Mouse (Mus musculus) v-Abl transformed pro-B cells (cell line): Measurements from ENCODE around the gene Hoxd10.

Experiments
- in situ Hi-C, 2 experiments: fragments of 400-800 bp; cut with MboI; formaldehyde crosslinking; loops; one replicate each; pipeline ENCODE4 v1.15.1; 2025; ENCODE audit not compliant: unreplicated experiment in 2 of 2

Hoxd10 gene

DNA sequence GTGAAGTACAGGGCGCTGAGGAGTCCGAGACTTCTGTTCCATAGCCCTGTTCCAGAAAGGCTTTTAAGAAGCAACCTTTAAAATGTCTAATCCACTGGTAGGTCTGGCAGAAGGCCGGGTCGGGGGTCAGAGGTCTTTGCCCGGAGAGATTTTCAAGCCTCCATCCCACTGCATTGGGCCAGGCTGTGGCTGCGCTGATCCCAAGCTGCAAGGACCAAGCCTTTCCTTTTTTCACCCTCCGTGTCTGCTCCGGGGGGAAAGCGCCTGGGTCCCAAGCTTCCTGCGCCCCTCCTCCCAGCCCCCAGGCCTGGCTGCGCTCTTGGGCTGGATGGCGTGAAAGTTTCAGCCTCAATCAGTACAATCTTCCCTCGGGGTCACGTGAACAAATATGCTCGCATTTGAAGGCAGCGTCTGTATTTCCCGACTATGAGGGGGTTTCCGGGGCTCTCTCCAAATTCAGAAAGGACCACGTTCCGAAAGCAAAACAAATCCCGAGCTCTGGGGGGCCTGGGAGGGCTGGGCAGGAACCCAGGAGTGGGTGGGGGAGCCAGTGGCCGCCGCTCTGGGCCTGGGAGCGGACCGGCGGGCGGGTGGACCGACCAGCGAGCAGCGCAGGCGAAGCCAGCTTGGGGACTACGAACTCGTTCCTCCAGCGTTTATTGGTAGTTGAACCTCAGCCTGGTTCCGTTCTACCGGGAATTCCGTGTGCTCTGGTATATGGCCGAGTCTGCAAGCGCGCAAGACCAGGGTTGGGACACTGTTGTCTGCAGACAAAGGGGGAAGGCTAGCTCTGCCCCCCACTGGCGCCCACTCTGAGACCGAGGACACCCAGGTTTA is 44.3 kb downstream of the Hoxd10 start:
- in situ Hi-C loops = loop anchor here in 1 of 2 experiments (25.0 kb wide), 1 partner anchor 1276 kb away; no protein-coding TSS in a partner anchor

DNA sequence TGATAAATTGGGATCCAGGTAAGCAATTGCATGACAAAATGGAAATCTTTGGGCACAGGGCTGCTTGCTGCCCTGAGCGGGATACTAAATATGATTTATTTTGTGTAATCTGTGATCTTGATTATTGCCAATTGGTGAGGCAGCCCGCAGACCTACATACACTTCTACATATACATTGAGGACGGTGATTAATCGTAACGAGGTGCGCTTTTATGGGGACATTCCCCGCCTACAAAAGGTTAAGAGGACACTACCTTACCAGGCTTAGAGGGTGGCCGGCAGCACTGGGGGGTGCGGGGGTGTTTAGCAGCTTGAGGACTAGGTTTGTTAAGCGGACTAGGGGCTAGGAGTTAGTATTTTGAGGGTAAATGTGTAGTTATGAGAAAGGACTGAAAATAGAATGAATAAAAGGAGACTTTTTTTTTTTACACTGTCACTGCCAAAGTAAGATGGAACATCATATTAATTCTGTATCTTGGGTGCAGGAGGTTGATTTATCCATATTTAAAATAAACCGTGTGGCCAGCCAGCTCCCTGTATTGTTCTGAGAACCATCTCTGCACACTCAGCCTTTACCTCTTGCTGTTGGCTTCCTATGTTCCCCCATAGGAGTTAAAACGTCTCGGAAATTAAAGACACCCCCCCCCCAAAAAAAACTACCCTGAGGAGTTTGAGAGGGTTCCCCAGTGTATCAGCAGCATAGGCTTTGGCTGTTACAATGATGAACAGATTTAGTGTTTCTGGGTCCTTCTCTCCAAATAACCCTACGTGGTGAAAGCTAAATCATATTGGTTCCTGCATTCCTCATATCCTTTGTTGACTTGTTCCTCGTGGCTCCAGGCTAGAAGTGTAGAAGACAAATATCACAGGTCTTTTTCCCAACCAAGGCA is 45.2 kb downstream of the Hoxd10 start:
- in situ Hi-C loops = loop anchor here in 1 of 2 experiments (25.0 kb wide), 1 partner anchor 1275 kb away; no protein-coding TSS in a partner anchor

GRCm38 (mm10) chr2:74737578-74738070 is 45.9 kb downstream of the Hoxd10 start:
- in situ Hi-C loops = loop anchor here in 1 of 2 experiments (25.0 kb wide), 1 partner anchor 1275 kb away; no protein-coding TSS in a partner anchor

- in situ Hi-C loops = loop anchor here in 1 of 2 experiments (25.0 kb wide), 1 partner anchor 1273 kb away; no protein-coding TSS in a partner anchor
Observed at GRCm38 (mm10) chr2:74738623-74739475, 47.1 kb downstream of the Hoxd10 start.

GRCm38 (mm10) chr2:74739476-74739800 is 47.7 kb downstream of the Hoxd10 start:
- in situ Hi-C loops = loop anchor here in 1 of 2 experiments (25.0 kb wide), 1 partner anchor 1273 kb away; no protein-coding TSS in a partner anchor

DNA sequence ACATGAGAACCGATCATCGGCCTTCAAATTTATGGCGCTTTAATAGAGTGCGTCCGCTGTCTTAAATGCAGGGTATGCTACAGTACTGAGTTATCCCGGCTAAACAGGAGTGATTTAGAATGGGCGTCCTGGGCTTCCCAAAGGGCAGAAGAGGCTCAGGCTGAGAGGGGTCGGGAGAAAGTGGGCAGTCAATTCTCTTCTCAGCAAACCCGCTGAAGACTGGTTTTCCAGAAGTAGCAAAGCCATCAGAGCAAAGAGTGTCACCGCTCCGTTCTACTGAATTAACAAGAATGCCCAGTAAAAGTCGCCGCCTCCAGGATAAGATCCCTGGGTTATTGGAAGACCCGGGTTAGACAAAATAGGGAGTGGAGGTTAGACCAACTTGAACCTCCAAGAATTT is 48.1 kb downstream of the Hoxd10 start:
- in situ Hi-C loops = loop anchor here in 1 of 2 experiments (25.0 kb wide), 1 partner anchor 1272 kb away; no protein-coding TSS in a partner anchor

- in situ Hi-C loops = loop anchor here in 1 of 2 experiments (25.0 kb wide), 1 partner anchor 1272 kb away; no protein-coding TSS in a partner anchor
Observed at GRCm38 (mm10) chr2:74740311-74741091, 48.8 kb downstream of the Hoxd10 start.

GRCm38 (mm10) chr2:74741252-74741978 is 49.7 kb downstream of the Hoxd10 start:
- in situ Hi-C loops = loop anchor here in 1 of 2 experiments (25.0 kb wide), 1 partner anchor 1271 kb away; no protein-coding TSS in a partner anchor

DNA sequence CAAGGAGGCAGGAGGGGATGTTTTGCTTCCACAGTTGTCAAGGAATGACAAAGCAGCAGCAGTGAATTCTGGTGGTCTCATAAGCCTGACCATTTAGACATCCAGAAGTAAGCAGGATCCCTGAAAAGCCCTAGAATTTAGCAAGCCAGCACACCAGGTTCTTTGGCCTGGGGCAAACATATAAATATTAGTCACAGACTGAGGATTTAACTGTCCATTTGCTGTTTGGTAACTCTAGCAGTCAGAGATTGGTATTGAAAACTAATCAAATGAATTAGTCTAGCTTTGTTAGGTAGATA is 50.2 kb downstream of the Hoxd10 start:
- in situ Hi-C loops = loop anchor here in 1 of 2 experiments (25.0 kb wide), 1 partner anchor 1270 kb away; no protein-coding TSS in a partner anchor
